Mouse (Mus musculus) cortical plate, adult 2 months (tissue): Measurements from ENCODE around the gene Pramef17. TPM values are rescaled to one million over a fixed set of nuclear protein-coding genes. Genes with fewer than 3 reads are reported as not detected.
"Not testable (repeated sequence)": the region's sequence is repeated elsewhere in the genome, so short reads cannot be mapped to it uniquely, and the experiment has no call there.

ENCODE experiments used
- H3K27ac ChIP-seq: fragments of 200-500 bp; 2 replicates; pipeline ENCODE4 v1.5.1; 2012; ENCODE audit warnings: low read length, control low read depth, inconsistent platforms; ENCODE audit not compliant: insufficient read depth
- H3K4me1 ChIP-seq: fragments of 200-500 bp; 2 replicates; pipeline ENCODE4 v1.6.1; 2011; ENCODE audit warnings: low read length; ENCODE audit not compliant: control insufficient read depth, insufficient read depth
- H3K4me3 ChIP-seq: fragments of 200-500 bp; 2 replicates; pipeline ENCODE4 v1.5.1; 2011; ENCODE audit warnings: mild to moderate bottlenecking, low read length, control low read depth; ENCODE audit not compliant: insufficient read depth
- polyA plus RNA-seq: library from polyadenylated mRNA; depleted of rRNA; stranded (reverse); fragments of >200 nt; gene quantifications from 2 replicates; pipeline ENCODE4 v1.2.3, GENCODE M21; 2012; rRNA removed

The Pramef17 gene
- polyA plus RNA-seq = not detected in 2 replicates

- not testable (repeated sequence) for H3K4me1 ChIP-seq, H3K27ac ChIP-seq, H3K4me3 ChIP-seq
Observed at GRCm38 (mm10) chr4:143994269-143994668, at the start of gene Pramef17. Pramef17 (minus strand) TSS chr4:143994369.

- not testable (repeated sequence) for H3K27ac ChIP-seq, H3K4me3 ChIP-seq, H3K4me1 ChIP-seq
Observed at GRCm38 (mm10) chr4:143988126-143988525, 6.0 kb downstream of the Pramef17 start.

GRCm38 (mm10) chr4:143987475-143987941, 6.7 kb downstream of the Pramef17 start:
- not testable (repeated sequence) for H3K4me1 ChIP-seq, H3K4me3 ChIP-seq, H3K27ac ChIP-seq

- H3K4me1 ChIP-seq, H3K4me3 ChIP-seq, H3K27ac ChIP-seq: not testable (repeated sequence)
Observed at GRCm38 (mm10) chr4:143985733-143986132, 8.4 kb downstream of the Pramef17 start.

- not testable (repeated sequence) for H3K4me1 ChIP-seq, H3K27ac ChIP-seq, H3K4me3 ChIP-seq
Observed at GRCm38 (mm10) chr4:143985165-143985564, 9.0 kb downstream of the Pramef17 start.

GRCm38 (mm10) chr4:143983446-143983845, 10.7 kb downstream of the Pramef17 start:
- H3K27ac ChIP-seq, H3K4me1 ChIP-seq, H3K4me3 ChIP-seq: not testable (repeated sequence)

- not testable (repeated sequence) for H3K4me1 ChIP-seq, H3K27ac ChIP-seq, H3K4me3 ChIP-seq
Observed at GRCm38 (mm10) chr4:143966850-143967249, 27.3 kb downstream of the Pramef17 start, which contains the start of gene Gm13101. Gm13101 (minus strand) TSS chr4:143966950.

- not testable (repeated sequence) for H3K4me3 ChIP-seq, H3K27ac ChIP-seq, H3K4me1 ChIP-seq
Observed at GRCm38 (mm10) chr4:143950916-143951315, 43.3 kb downstream of the Pramef17 start, which contains the start of gene Pramef25. Pramef25 (minus strand) TSS chr4:143951016.

Other genes with a start within 250 kb of the Pramef17 start
- not detected in 2 replicates for gene Gm13023, start 205.0 kb downstream of the Pramef17 start, polyA plus RNA-seq
- gene Gm13084, start 178.3 kb downstream of the Pramef17 start, polyA plus RNA-seq = not detected in 2 replicates
- not detected in 2 replicates for gene Gm13103, start 147.9 kb downstream of the Pramef17 start, polyA plus RNA-seq
- not detected in 2 replicates for gene Pramef6, start 94.0 kb downstream of the Pramef17 start, polyA plus RNA-seq
- not detected in 2 replicates for gene Pramef25, start 43.4 kb downstream of the Pramef17 start, polyA plus RNA-seq
- gene Gm13101, start 27.4 kb downstream of the Pramef17 start, polyA plus RNA-seq = not detected in 2 replicates
- not detected in 2 replicates for gene Pramel4, start 64.8 kb upstream of the Pramef17 start, polyA plus RNA-seq
- gene Gm13102, start 112.1 kb upstream of the Pramef17 start, polyA plus RNA-seq = not detected in 2 replicates
- gene Oog3, start 168.3 kb upstream of the Pramef17 start, polyA plus RNA-seq = not detected in 2 replicates
- not detected in 2 replicates for gene Oog2, start 196.3 kb upstream of the Pramef17 start, polyA plus RNA-seq
- gene C87977, start 218.9 kb upstream of the Pramef17 start, polyA plus RNA-seq = not detected in 2 replicates